Comparison of ENCODE assay signal across 8 mouse cellular contexts in genomic region chr2:66124591-66125271, GRCm38 (mm10). TPM values are rescaled to one million over a fixed set of nuclear protein-coding genes. Genes with fewer than 3 reads are reported as not detected.
DNase-seq lines count a peak whose midpoint lies in the region; ATAC-seq lines count a peak whose summit lies in the region.

TSS of gene Galnt3 (minus strand) at chr2:66124994.

- H3K36me3 ChIP-seq in forebrain, embryonic 14.5 days (ENCODE audit: control insufficient read depth, insufficient read depth, low read length): no peaks in the 10 kb centered on the region
- no peaks in the 10 kb centered on the region for H3K36me3 ChIP-seq in intestine, embryonic 15.5 days
- H3K36me3 ChIP-seq in limb, embryonic 12.5 days: no peaks in the 10 kb centered on the region
- no peaks in the 10 kb centered on the region for H3K36me3 ChIP-seq in midbrain, embryonic 10.5 days

- under 1% methylated on average over 59 of the region's 74 CpGs for WGBS in forebrain, embryonic 14.5 days
- WGBS in intestine, embryonic 15.5 days: under 1% methylated on average over 60 of the region's 74 CpGs
- WGBS in limb, embryonic 12.5 days: under 1% methylated on average over 66 of the region's 74 CpGs
- under 1% methylated on average over 69 of the region's 74 CpGs for WGBS in midbrain, embryonic 10.5 days

- no peak within 1 kb of the TSS for H3K27ac ChIP-seq in forebrain, embryonic 14.5 days (ENCODE audit: low read depth, low read length)
- H3K27ac ChIP-seq in intestine, embryonic 15.5 days: peak within 1 kb of the TSS; percentile 48
- H3K27ac ChIP-seq in limb, embryonic 12.5 days: no peak within 1 kb of the TSS
- H3K27ac ChIP-seq in midbrain, embryonic 10.5 days (replicated peaks): peak within 1 kb of the TSS; percentile 53

- H3K9me3 ChIP-seq in forebrain, embryonic 14.5 days (replicated peaks; ENCODE audit: control insufficient read depth, low read length): no peaks in the 10 kb centered on the region
- no peaks in the 10 kb centered on the region for H3K9me3 ChIP-seq in intestine, embryonic 15.5 days
- H3K9me3 ChIP-seq in limb, embryonic 12.5 days: no peaks in the 10 kb centered on the region
- no peaks in the 10 kb centered on the region for H3K9me3 ChIP-seq in midbrain, embryonic 10.5 days (replicated peaks)

- H3K9ac ChIP-seq in forebrain, embryonic 14.5 days (ENCODE audit: low read length): peak within 1 kb of the TSS; percentile 66
- peak within 1 kb of the TSS; percentile 68 for H3K9ac ChIP-seq in intestine, embryonic 15.5 days
- H3K9ac ChIP-seq in limb, embryonic 12.5 days (replicated peaks): peak within 1 kb of the TSS; percentile 69

- H3K4me1 ChIP-seq in forebrain, embryonic 14.5 days (ENCODE audit: control insufficient read depth, insufficient read depth, low read length): no peaks in the 10 kb centered on the region
- peaks cover 5% of the 10 kb centered on the region; the same call in 1 of the 2 replicates for H3K4me1 ChIP-seq in intestine, embryonic 15.5 days (replicated peaks)
- peaks cover 12% of the 10 kb centered on the region for H3K4me1 ChIP-seq in limb, embryonic 12.5 days (replicated peaks)
- H3K4me1 ChIP-seq in midbrain, embryonic 10.5 days: peaks cover 16% of the 10 kb centered on the region

- ATAC-seq in forebrain, embryonic 14.5 days: peak; percentile 81
- ATAC-seq in intestine, embryonic 15.5 days: peak; percentile 97
- peak; percentile 53 for ATAC-seq in limb, embryonic 12.5 days (ENCODE audit: insufficient number of reproducible peaks, insufficient read depth, low FRiP score, low TSS enrichment, low read depth)

- peak within 1 kb of the TSS; percentile 62 for H3K4me3 ChIP-seq in forebrain, embryonic 14.5 days (ENCODE audit: low read depth, low read length)
- H3K4me3 ChIP-seq in intestine, embryonic 15.5 days (replicated peaks): peak within 1 kb of the TSS; percentile 76
- H3K4me3 ChIP-seq in limb, embryonic 12.5 days (replicated peaks): peak within 1 kb of the TSS; percentile 76
- peak within 1 kb of the TSS; percentile 85 for H3K4me3 ChIP-seq in midbrain, embryonic 10.5 days

- DNase-seq in ES-CJ7 (ENCODE audit: low read depth, low spot score): peak; percentile 30
- DNase-seq in adrenal gland, postnatal 14 days: peak; percentile 35
- DNase-seq in forebrain, embryonic 14.5 days (ENCODE audit: low spot score): peak; percentile 24
- DNase-seq in midbrain, embryonic 10.5 days (ENCODE audit: low spot score): peak; percentile 49
- peak; percentile 29 for DNase-seq in right cerebral cortex, postnatal 14 days
- DNase-seq in T-cell, adult 2 months (ENCODE audit: low spot score): no peak

- peak within 1 kb of the TSS; percentile 100 for H3K4me2 ChIP-seq in forebrain, embryonic 14.5 days (ENCODE audit: low read length)
- H3K4me2 ChIP-seq in intestine, embryonic 15.5 days (replicated peaks): peak within 1 kb of the TSS; percentile 99
- peak within 1 kb of the TSS; percentile 100 for H3K4me2 ChIP-seq in limb, embryonic 12.5 days

- H3K27me3 ChIP-seq in forebrain, embryonic 14.5 days (replicated peaks; ENCODE audit: control insufficient read depth, insufficient read depth, low read length): peaks cover 6% of the 10 kb centered on the region; the same call in 1 of the 2 replicates
- peaks cover 4% of the 10 kb centered on the region; the same call in 1 of the 2 replicates for H3K27me3 ChIP-seq in intestine, embryonic 15.5 days (replicated peaks)
- H3K27me3 ChIP-seq in limb, embryonic 12.5 days: peaks cover 37% of the 10 kb centered on the region
- peaks cover 58% of the 10 kb centered on the region for H3K27me3 ChIP-seq in midbrain, embryonic 10.5 days (ENCODE audit: low read depth, poor library complexity, severe bottlenecking)

RNA-seq across cellular contexts. Expression of gene Galnt3, which starts in this region (rescaled TPM):
- total RNA-seq in adrenal gland, postnatal 14 days (2021): 0.83 and 1.1 TPM in 2 replicates
- polyA plus RNA-seq in forebrain, embryonic 14.5 days (2014; fragmentation: Nextera tagmentation; extraction: Ambion mirVana): 0.63 and 1.6 TPM in 2 replicates
- polyA plus RNA-seq in intestine, embryonic 15.5 days (2015; fragmentation: Nextera tagmentation; extraction: Ambion mirVana): 11.6 and 13.4 TPM in 2 replicates
- 2.5 and 3.4 TPM in 2 replicates for polyA plus RNA-seq in limb, embryonic 12.5 days (2016; fragmentation: Nextera tagmentation; extraction: Ambion mirVana)
- polyA plus RNA-seq in midbrain, embryonic 10.5 days (2016; fragmentation: Nextera tagmentation; extraction: Ambion mirVana): 0.30 and 0.82 TPM in 2 replicates

Comparison
In these comparisons a context has a peak if more than half of its experiments do, and no peak if none do; other contexts are left out.
1. Peak in DNase-seq, H3K4me3 ChIP-seq and H3K27ac ChIP-seq in midbrain, embryonic 10.5 days; RNA of the gene not detected or under 1 TPM.